In the genomic region with DNA sequence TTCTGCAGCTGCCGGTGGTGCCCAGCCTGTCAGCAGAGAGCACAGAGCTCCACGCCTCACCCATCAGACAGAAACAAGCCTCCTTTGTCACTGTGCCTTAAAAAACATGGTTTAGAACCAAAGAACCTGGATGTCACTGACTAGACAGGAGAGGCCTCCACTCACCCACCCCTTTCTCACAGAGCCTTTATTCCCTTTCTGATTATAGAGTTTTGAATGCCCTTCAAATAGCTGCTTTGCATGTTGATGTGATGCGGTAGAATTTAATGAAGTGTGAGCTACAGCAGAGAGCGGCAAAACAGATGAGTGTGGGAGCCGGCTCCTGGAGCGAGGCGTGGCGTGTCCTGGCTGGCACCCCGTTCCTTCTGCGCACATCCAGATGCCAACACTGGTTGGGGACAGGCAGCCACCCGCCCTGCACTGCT, we compare ENCODE assay signal across 10 mouse cellular contexts.
DNase-seq lines count a peak whose midpoint lies in the region; ATAC-seq lines count a peak whose summit lies in the region.
"Had no signal": no experiment of that assay in that cellular context is flagged by ENCODE, and none has a peak within 500 bp of the region (broad histone marks: within the 10 kb centered on the region; RNA-seq: fewer than 3 reads in every experiment).

No protein-coding gene starts in this region.

- no peaks in the 10 kb centered on the region for H3K27me3 ChIP-seq in hindbrain, embryonic 11.5 days (ENCODE audit: control insufficient read depth, insufficient read depth, low read length)
- no peaks in the 10 kb centered on the region for H3K27me3 ChIP-seq in limb, embryonic 10.5 days (ENCODE audit: low read depth, poor library complexity, severe bottlenecking)

- WGBS in hindbrain, embryonic 11.5 days, result 42% methylated on average over 11 of the region's 11 CpGs
- WGBS in limb, embryonic 10.5 days, result 57% methylated on average over 11 of the region's 11 CpGs

- peak; percentile 38 for DNase-seq in lung, postnatal 10 days
- DNase-seq in lung, postnatal 36 days, result no peak
- peak; percentile 34 for DNase-seq in hindbrain, embryonic 11.5 days (ENCODE audit: low spot score)
- no peak for DNase-seq in limb, embryonic 10.5 days (ENCODE audit: low spot score)
- peak; percentile 35 for DNase-seq in right cerebral cortex, postnatal 4 days
- DNase-seq in cerebellum, adult 18-20 months, result no peak
- no peak for DNase-seq in adrenal gland, postnatal 25 days
- DNase-seq in spleen, postnatal 14 days (ENCODE audit: low spot score in 2 of 2), result no peak
- DNase-seq: heart, postnatal 14 days; liver had no signal

- no peak overlapping the region for H3K4me2 ChIP-seq in hindbrain, embryonic 11.5 days (replicated peaks; ENCODE audit: low read depth, low read length)

- peak; percentile 69 for ATAC-seq in hindbrain, embryonic 11.5 days (ENCODE audit: low FRiP score)

- H3K4me3 ChIP-seq in hindbrain, embryonic 11.5 days (ENCODE audit: low read depth, low read length), result no peak overlapping the region
- no peak overlapping the region for H3K4me3 ChIP-seq in limb, embryonic 10.5 days

- no peak overlapping the region for H3K27ac ChIP-seq in hindbrain, embryonic 11.5 days (ENCODE audit: low read depth, low read length)
- H3K27ac ChIP-seq in limb, embryonic 10.5 days, result peak overlapping the region; percentile 36; the same call in 1 of the 2 replicates

- 0 out of 2 replicates have a peak, but pooled peaks cover 2% of the 10 kb centered on the region for H3K4me1 ChIP-seq in hindbrain, embryonic 11.5 days (replicated peaks; ENCODE audit: control insufficient read depth, insufficient read depth, low read length)
- H3K4me1 ChIP-seq in limb, embryonic 10.5 days, result peaks cover 12% of the 10 kb centered on the region

- no peaks in the 10 kb centered on the region for H3K9me3 ChIP-seq in hindbrain, embryonic 11.5 days (ENCODE audit: control insufficient read depth, low read length)
- no peaks in the 10 kb centered on the region for H3K9me3 ChIP-seq in limb, embryonic 10.5 days (replicated peaks)

- no peak overlapping the region for H3K9ac ChIP-seq in hindbrain, embryonic 11.5 days (ENCODE audit: low read depth, low read length)

- H3K36me3 ChIP-seq in hindbrain, embryonic 11.5 days (ENCODE audit: control insufficient read depth, insufficient read depth, low read length), result no peaks in the 10 kb centered on the region
- peaks cover 7% of the 10 kb centered on the region for H3K36me3 ChIP-seq in limb, embryonic 10.5 days

Comparison
In these comparisons a context has a peak if more than half of its experiments do, and no peak if none do; other contexts are left out.
1. DNase-seq: peak in lung, postnatal 10 days (single experiment), hindbrain, embryonic 11.5 days (single experiment) and right cerebral cortex, postnatal 4 days (single experiment); none in lung, postnatal 36 days (single experiment), limb, embryonic 10.5 days (single experiment), cerebellum, adult 18-20 months (0 of 2), adrenal gland, postnatal 25 days (single experiment) and spleen, postnatal 14 days (0 of 2).